ENCODE assay signal across 20 mouse cellular contexts in genomic region chr17:30977290-30977689, GRCm38 (mm10). TPM values are rescaled to one million over a fixed set of nuclear protein-coding genes. Genes with fewer than 3 reads are reported as not detected.
DNase-seq lines count a peak whose midpoint lies in the region; ATAC-seq and TF ChIP-seq lines count a peak whose summit lies in the region.
"Had no signal": no experiment of that assay in that cellular context is flagged by ENCODE, and none has a peak within 500 bp of the region (broad histone marks: within the 10 kb centered on the region; RNA-seq: fewer than 3 reads in every experiment).

No protein-coding gene starts in this region.

- no peak overlapping the region for H3K9ac ChIP-seq in forebrain, embryonic 16.5 days (replicated peaks; ENCODE audit: low read depth, low read length)
- no peak overlapping the region for H3K9ac ChIP-seq in forebrain, embryonic 12.5 days
- no peak overlapping the region for H3K9ac ChIP-seq in intestine, embryonic 16.5 days (ENCODE audit: low read depth, low read length)
- H3K9ac ChIP-seq: hindbrain, embryonic 15.5 days; limb, embryonic 13.5 days; neural tube, embryonic 15.5 days had no signal

- H3K27me3 ChIP-seq in forebrain, embryonic 16.5 days (replicated peaks; ENCODE audit: control insufficient read depth, insufficient read depth, low read length) = no peaks in the 10 kb centered on the region
- H3K27me3 ChIP-seq in forebrain, embryonic 12.5 days = no peaks in the 10 kb centered on the region
- H3K27me3 ChIP-seq in intestine, embryonic 16.5 days (replicated peaks; ENCODE audit: control insufficient read depth, insufficient read depth, low read length) = no peaks in the 10 kb centered on the region
- H3K27me3 ChIP-seq: hindbrain, embryonic 15.5 days; limb, embryonic 13.5 days; neural tube, embryonic 15.5 days had no signal

- H3K4me2 ChIP-seq in forebrain, embryonic 16.5 days (ENCODE audit: low read length) = no peak overlapping the region
- no peak overlapping the region for H3K4me2 ChIP-seq in forebrain, embryonic 12.5 days
- H3K4me2 ChIP-seq in intestine, embryonic 16.5 days (ENCODE audit: low read depth, low read length) = no peak overlapping the region
- H3K4me2 ChIP-seq: hindbrain, embryonic 15.5 days; limb, embryonic 13.5 days; neural tube, embryonic 15.5 days had no signal

- H3K36me3 ChIP-seq in forebrain, embryonic 16.5 days (ENCODE audit: control insufficient read depth, insufficient read depth) = no peaks in the 10 kb centered on the region
- H3K36me3 ChIP-seq in forebrain, embryonic 12.5 days (replicated peaks) = no peaks in the 10 kb centered on the region
- no peaks in the 10 kb centered on the region for H3K36me3 ChIP-seq in intestine, embryonic 16.5 days (ENCODE audit: control insufficient read depth, insufficient read depth, low read length)
- H3K36me3 ChIP-seq: hindbrain, embryonic 15.5 days; limb, embryonic 13.5 days; neural tube, embryonic 15.5 days had no signal

- H3K4me1 ChIP-seq in forebrain, embryonic 16.5 days (replicated peaks; ENCODE audit: control insufficient read depth, insufficient read depth, low read length) = peaks cover 4% of the 10 kb centered on the region; the same call in 1 of the 2 replicates
- H3K4me1 ChIP-seq in forebrain, embryonic 12.5 days = no peaks in the 10 kb centered on the region
- H3K4me1 ChIP-seq in intestine, embryonic 16.5 days (ENCODE audit: control insufficient read depth, insufficient read depth, low read length) = 0 out of 2 replicates have a peak, but pooled peaks cover 5% of the 10 kb centered on the region
- H3K4me1 ChIP-seq: hindbrain, embryonic 15.5 days; neural tube, embryonic 15.5 days had no signal

- TF ChIP-seq CTCF in layer of hippocampus, adult 2 months (conservative IDR thresholded peaks at IDR 0.05) = no peak

- DNase-seq in layer of hippocampus, adult 2 months (ENCODE audit: low spot score in 2 of 2) = peak; percentile 16 to 18
- DNase-seq in layer of hippocampus, postnatal 36 days = no peak
- DNase-seq in right cerebral cortex, adult 18-20 months = peak; percentile 17
- no peak for DNase-seq in right cerebral cortex, postnatal 10 days (ENCODE audit: low spot score in 2 of 2)
- DNase-seq in skeletal muscle tissue, adult 2 months (ENCODE audit: low read depth, low spot score) = peak; percentile 44
- DNase-seq: adrenal gland, postnatal 25 days; cerebellum, adult 2 months; kidney, adult 2 months; kidney, postnatal 36 days; right cerebral cortex, postnatal 4 days had no signal

- WGBS in forebrain, embryonic 16.5 days = 55% methylated on average over 2 of the region's 2 CpGs
- WGBS in forebrain, embryonic 12.5 days = 74% methylated on average over 2 of the region's 2 CpGs
- WGBS in intestine, embryonic 16.5 days = 66% methylated on average over 2 of the region's 2 CpGs

- ATAC-seq in forebrain, embryonic 16.5 days = peak; percentile 28; the same call in 1 of the 2 replicates
- no peak for ATAC-seq in forebrain, embryonic 12.5 days (ENCODE audit: low FRiP score)
- no peak for ATAC-seq in intestine, embryonic 16.5 days

- no peaks in the 10 kb centered on the region for H3K9me3 ChIP-seq in forebrain, embryonic 16.5 days (ENCODE audit: control insufficient read depth, low read length)
- H3K9me3 ChIP-seq in forebrain, embryonic 12.5 days = no peaks in the 10 kb centered on the region
- no peaks in the 10 kb centered on the region for H3K9me3 ChIP-seq in intestine, embryonic 16.5 days (ENCODE audit: control insufficient read depth, low read length)
- H3K9me3 ChIP-seq: hindbrain, embryonic 15.5 days; limb, embryonic 13.5 days; neural tube, embryonic 15.5 days had no signal

- H3K4me3 ChIP-seq in forebrain, embryonic 16.5 days (replicated peaks; ENCODE audit: low read length) = no peak overlapping the region
- H3K4me3 ChIP-seq in forebrain, embryonic 12.5 days (replicated peaks) = no peak overlapping the region
- no peak overlapping the region for H3K4me3 ChIP-seq in layer of hippocampus, adult 2 months
- no peak overlapping the region for H3K4me3 ChIP-seq in intestine, embryonic 16.5 days (ENCODE audit: low read length)
- H3K4me3 ChIP-seq: hindbrain, embryonic 15.5 days; limb, embryonic 13.5 days; neural tube, embryonic 15.5 days had no signal

- no peak overlapping the region for H3K27ac ChIP-seq in forebrain, embryonic 16.5 days (ENCODE audit: low read length)
- no peak overlapping the region for H3K27ac ChIP-seq in forebrain, embryonic 12.5 days
- 0 out of 2 replicates have a peak overlapping the region, but pooled peaks have one; percentile 40 for H3K27ac ChIP-seq in layer of hippocampus, adult 2 months
- no peak overlapping the region for H3K27ac ChIP-seq in intestine, embryonic 16.5 days (ENCODE audit: low read length)
- H3K27ac ChIP-seq: hindbrain, embryonic 15.5 days; limb, embryonic 13.5 days; neural tube, embryonic 15.5 days had no signal

RNA-seq across cellular contexts. Expression of gene Umodl1, which starts 22.9 kb away (rescaled TPM):
- 0.04 TPM in 1 of 2 replicates, not detected in the other for polyA plus RNA-seq in forebrain, embryonic 16.5 days (2015; fragmentation: Nextera tagmentation; extraction: Ambion mirVana)
- polyA plus RNA-seq in forebrain, embryonic 12.5 days (2016; fragmentation: Nextera tagmentation; extraction: Ambion mirVana) = 0.09 TPM in 1 of 2 replicates, not detected in the other
- under 1 TPM; 0.67 to 0.79 TPM for total RNA-seq in layer of hippocampus, adult 2 months (2021)
- under 1 TPM; 0.35 to 0.42 TPM for total RNA-seq in layer of hippocampus, postnatal 36 days (2021)
- polyA plus RNA-seq in intestine, embryonic 16.5 days (2015; fragmentation: Nextera tagmentation; extraction: Ambion mirVana) = not detected in 2 replicates
- total RNA-seq: ES-E14; gastrocnemius, adult 18-20 months had no signal
- polyA plus RNA-seq: C2C12; heart, embryonic 14.5 days; hindbrain, embryonic 15.5 days; kidney, adult 2 months; limb, embryonic 13.5 days had no signal

Comparison
In these comparisons a context has a peak if more than half of its experiments do, and no peak if none do; other contexts are left out.
1. DNase-seq: peak in layer of hippocampus, adult 2 months (2 of 2), right cerebral cortex, adult 18-20 months (single experiment) and skeletal muscle tissue, adult 2 months (single experiment); none in layer of hippocampus, postnatal 36 days (0 of 2) and right cerebral cortex, postnatal 10 days (0 of 2).